Mouse (Mus musculus) liver, postnatal 0 days (tissue): ENCODE data around the gene Gm49366. TPM values are rescaled to one million over a fixed set of nuclear protein-coding genes. Genes with fewer than 3 reads are reported as not detected.

ENCODE experiments used
- ATAC-seq: fragments of 200-750 bp; cut with Nextera tagmentation; 2 replicates; pipeline ENCODE4 v1.8.0; 2017; ENCODE audit warnings: mild to moderate bottlenecking, moderate library complexity
- DNase-seq: peaks from one replicate; pipeline ENCODE4 v3.0.0-alpha.2; 2016
- H3K27ac ChIP-seq: fragments of 300-500 bp; sonication (generic); 2 replicates; pipeline ENCODE4 v1.5.1; 2014; ENCODE audit warnings: antibody characterized with exemption, moderate library complexity, mild to moderate bottlenecking, low read depth
- H3K27me3 ChIP-seq: fragments of 300-500 bp; sonication (generic); 2 replicates; pipeline ENCODE4 v1.6.1; 2014; ENCODE audit warnings: low read length, control low read depth, mixed read lengths; ENCODE audit not compliant: insufficient read depth
- H3K36me3 ChIP-seq: fragments of 300-500 bp; sonication (generic); replicated peaks from 2 replicates; pipeline ENCODE4 v1.6.1; 2014; ENCODE audit warnings: mild to moderate bottlenecking, control low read depth, low read length, moderate library complexity, mixed read lengths; ENCODE audit not compliant: insufficient read depth
- H3K4me1 ChIP-seq: fragments of 300-500 bp; sonication (generic); 2 replicates; pipeline ENCODE4 v1.6.1; 2014; ENCODE audit warnings: antibody characterized with exemption, mild to moderate bottlenecking, control low read depth; ENCODE audit not compliant: insufficient read depth
- H3K4me2 ChIP-seq: fragments of 300-500 bp; sonication (generic); 2 replicates; pipeline ENCODE4 v1.6.1; 2014; ENCODE audit warnings: low read depth, mild to moderate bottlenecking, low read length, moderate library complexity, mixed read lengths
- H3K4me3 ChIP-seq: fragments of 300-500 bp; sonication (generic); 2 replicates; pipeline ENCODE4 v1.5.1; 2014; ENCODE audit warnings: low read depth, low read length
- H3K9ac ChIP-seq: fragments of 300-500 bp; sonication (generic); replicated peaks from 2 replicates; pipeline ENCODE4 v1.6.1; 2014; ENCODE audit warnings: mild to moderate bottlenecking, moderate library complexity
- H3K9me3 ChIP-seq: fragments of 300-500 bp; sonication (generic); 2 replicates; pipeline ENCODE4 v1.6.1; 2016; ENCODE audit warnings: mild to moderate bottlenecking, control low read depth, low read length, mixed read lengths
- CTCF ChIP-seq: sonication (generic); IDR thresholded peaks from 2 replicates; pipeline ENCODE4 v1.5.1; 2016; ENCODE audit warnings: antibody characterized with exemption, low read depth
- EP300 ChIP-seq: IDR thresholded peaks from 2 replicates; pipeline ENCODE4 v1.6.1; 2016; ENCODE audit warnings: antibody characterized with exemption, low read depth, mild to moderate bottlenecking
- WGBS: fragments of 180-500 bp; shearing (Covaris S2); extraction: QIAGEN DNeasy Blood & Tissue Kit; methylation state at CpG from one replicate; pipeline ENCODE4 v1.1.7; 2014; ENCODE audit not compliant: insufficient replicate concordance; 5-methylcytosine and 5-hydroxymethylcytosine counted together
- polyA plus RNA-seq: library from polyadenylated mRNA; unstranded; fragments of >200 nt; fragmentation: Nextera tagmentation; extraction: Ambion mirVana; gene quantifications from 2 replicates; pipeline ENCODE4 v1.2.1, GENCODE M21; 2015

Gene Gm49366
- polyA plus RNA-seq, 1 experiment from 2014 or later, result not detected

DNA sequence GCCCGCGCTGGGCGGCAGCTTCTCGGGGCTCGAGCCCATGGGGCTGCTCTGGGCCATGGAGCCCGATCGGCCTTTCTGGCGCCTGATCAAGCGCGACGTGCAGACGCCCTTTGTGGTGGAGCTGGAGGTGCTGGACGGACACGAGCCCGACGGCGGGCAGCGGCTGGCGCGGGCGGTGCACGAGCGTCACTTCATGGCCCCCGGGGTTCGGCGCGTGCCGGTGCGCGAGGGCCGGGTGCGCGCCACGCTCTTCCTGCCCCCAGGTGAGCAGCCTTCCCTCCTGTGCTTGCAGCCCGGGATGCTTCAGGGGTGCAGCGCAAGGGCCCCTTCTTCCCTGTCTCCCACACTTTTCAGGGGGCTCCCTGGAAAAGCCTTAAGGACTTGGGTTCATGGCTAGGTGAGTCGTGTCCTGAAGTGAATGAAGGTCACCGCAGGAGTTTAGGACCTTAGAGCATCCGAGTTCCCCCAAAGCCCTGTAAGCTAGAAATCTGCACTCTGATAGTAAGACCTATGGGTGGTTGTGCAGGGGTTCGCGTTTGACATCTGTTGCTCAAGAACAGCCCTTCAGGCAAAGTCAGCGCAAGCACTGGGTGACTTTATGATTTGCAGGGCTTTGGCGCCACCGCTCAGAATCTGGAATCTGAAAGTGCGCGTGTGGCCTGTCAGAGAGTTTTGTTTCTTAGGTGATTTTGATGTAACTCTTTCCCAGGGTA, 15.1 kb downstream of the Gm49366 start:
- DNase-seq, result peak; percentile 50
- Histone ChIP-seq H3K27me3 (peaks cover 15% of the 10 kb centered on the region; the same call in 1 of the 2 replicates), H3K27ac (peak overlapping the region; percentile 55; the same call in 1 of the 2 replicates), H3K4me3 (peak overlapping the region; percentile 45), H3K36me3 (no peaks in the 10 kb centered on the region), H3K9me3 (no peaks in the 10 kb centered on the region), H3K4me1 (0 out of 2 replicates have a peak, but pooled peaks cover 4% of the 10 kb centered on the region), H3K4me2 (peak overlapping the region; percentile 65), H3K9ac (peak overlapping the region; percentile 60)
- TF ChIP-seq CTCF, result peak; percentile 34; the same call in 1 of the 2 replicates
- no peak for TF ChIP-seq EP300
- peak; percentile 35 for ATAC-seq
- 5% methylated on average over 28 of the region's 46 CpGs for WGBS

DNA sequence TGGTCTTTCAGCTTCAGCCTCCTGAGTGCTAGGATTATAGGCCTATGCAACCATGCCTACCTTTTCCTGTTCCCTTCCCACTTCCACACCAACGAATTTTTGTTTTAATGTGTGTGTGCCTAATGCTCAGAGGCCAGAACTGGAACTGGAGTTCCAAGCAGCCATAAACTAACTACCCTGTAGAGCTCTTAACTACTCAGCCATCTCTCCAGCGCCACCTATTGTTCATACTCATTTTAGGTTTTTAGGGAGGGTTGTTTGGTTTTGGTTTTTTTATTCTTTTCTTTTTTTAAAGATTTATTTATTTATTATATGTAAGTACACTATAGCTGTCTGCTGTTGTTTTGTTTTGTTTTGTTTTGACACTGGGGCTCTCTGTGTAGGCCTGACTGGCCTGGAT, 22.2 kb downstream of the Gm49366 start:
- Histone ChIP-seq H3K27me3 (0 out of 2 replicates have a peak, but pooled peaks cover 2% of the 10 kb centered on the region), H3K27ac (no peak overlapping the region), H3K4me2 (no peak overlapping the region), H3K36me3 (no peaks in the 10 kb centered on the region), H3K9me3 (no peaks in the 10 kb centered on the region), H3K9ac (no peak overlapping the region), H3K4me1 (no peaks in the 10 kb centered on the region), H3K4me3 (no peak overlapping the region)
- ATAC-seq (no peak), DNase-seq (peak; percentile 15)
- peak; percentile 73 for TF ChIP-seq CTCF
- TF ChIP-seq EP300, result no peak
- 15% methylated on average over 2 of the region's 2 CpGs for WGBS

DNA sequence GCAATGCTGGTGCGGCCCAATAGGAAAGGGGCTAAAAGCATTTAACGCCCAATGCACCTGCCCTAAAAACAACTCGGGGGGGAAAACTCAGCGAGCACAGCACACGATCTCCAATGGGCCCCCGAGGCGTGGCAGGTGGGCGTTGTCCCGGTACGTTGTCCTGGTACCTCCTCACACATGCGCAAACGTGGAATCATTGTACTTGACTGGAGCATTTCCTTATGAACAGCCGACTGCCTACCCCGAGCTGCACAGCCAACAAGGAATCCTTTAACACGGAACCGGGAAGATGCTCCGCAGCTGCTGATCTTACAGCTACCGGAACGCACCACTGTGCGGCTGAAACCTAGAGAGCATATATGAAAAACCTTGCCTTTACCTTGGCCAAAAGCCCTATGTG, 23.6 kb downstream of the Gm49366 start:
- no peak overlapping the region for H3K9ac ChIP-seq
- ATAC-seq, result no peak
- no peaks in the 10 kb centered on the region for H3K36me3 ChIP-seq
- no peak overlapping the region for H3K4me2 ChIP-seq
- no peak for DNase-seq
- WGBS, result 92% methylated on average over 20 of the region's 20 CpGs
- no peaks in the 10 kb centered on the region for H3K4me1 ChIP-seq
- H3K27me3 ChIP-seq, result 0 out of 2 replicates have a peak, but pooled peaks cover 2% of the 10 kb centered on the region
- H3K9me3 ChIP-seq, result no peaks in the 10 kb centered on the region
- H3K4me3 ChIP-seq, result no peak overlapping the region
- TF ChIP-seq CTCF, result no peak
- no peak for TF ChIP-seq EP300
- no peak overlapping the region for H3K27ac ChIP-seq

DNA sequence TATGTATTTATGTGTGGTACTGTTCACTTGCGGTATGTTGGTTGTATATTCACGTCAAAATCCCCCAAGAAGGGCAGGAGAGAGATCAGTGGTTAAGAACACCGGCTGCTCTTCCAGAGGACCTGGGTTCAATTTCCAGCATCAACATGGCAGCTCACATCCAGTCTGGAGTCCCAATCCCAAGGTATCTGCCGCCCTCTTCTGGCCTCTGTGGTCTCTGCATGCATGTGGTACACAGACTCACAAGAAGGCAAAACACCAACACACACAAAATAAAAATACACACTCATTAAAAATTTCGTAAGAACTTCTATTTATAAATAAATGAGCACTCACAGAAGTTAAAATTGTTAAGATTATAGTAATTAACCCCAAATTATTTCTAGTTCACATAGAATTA, 24.5 kb downstream of the Gm49366 start:
- Histone ChIP-seq H3K4me2 (no peak overlapping the region), H3K36me3 (no peaks in the 10 kb centered on the region), H3K4me3 (no peak overlapping the region), H3K27me3 (0 out of 2 replicates have a peak, but pooled peaks cover 2% of the 10 kb centered on the region), H3K9me3 (no peaks in the 10 kb centered on the region), H3K27ac (no peak overlapping the region), H3K4me1 (no peaks in the 10 kb centered on the region), H3K9ac (no peak overlapping the region)
- no peak for DNase-seq
- no peak for ATAC-seq
- WGBS, result 61% methylated on average over 5 of the region's 5 CpGs
- peak; percentile 56 for TF ChIP-seq CTCF
- TF ChIP-seq EP300, result no peak

DNA sequence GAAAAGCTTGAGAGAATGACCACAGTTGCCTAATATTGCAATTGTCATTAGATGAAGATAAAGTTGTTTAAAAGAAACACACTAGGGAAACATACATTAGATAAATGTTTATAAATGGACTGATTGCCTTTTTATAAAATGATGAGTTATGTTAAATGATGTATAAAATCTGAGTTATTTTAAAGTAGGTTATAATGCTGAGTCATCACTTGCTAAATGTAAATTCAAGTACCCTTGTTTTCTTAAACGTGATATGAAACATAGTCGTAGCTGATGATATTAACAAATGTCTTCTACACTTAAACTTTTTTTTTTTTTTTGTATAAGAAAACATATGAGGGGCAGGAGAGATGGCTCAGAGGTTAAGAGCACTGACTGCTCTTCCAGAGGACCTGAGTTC, 25.1 kb downstream of the Gm49366 start:
- TF ChIP-seq CTCF, result no peak
- no peak overlapping the region for H3K4me2 ChIP-seq
- WGBS, result 60% methylated on average over 2 of the region's 2 CpGs
- H3K4me1 ChIP-seq, result no peaks in the 10 kb centered on the region
- no peak for ATAC-seq
- H3K9me3 ChIP-seq, result no peaks in the 10 kb centered on the region
- H3K27me3 ChIP-seq, result peaks cover 8% of the 10 kb centered on the region
- H3K4me3 ChIP-seq, result no peak overlapping the region
- DNase-seq, result no peak
- H3K36me3 ChIP-seq, result no peaks in the 10 kb centered on the region
- no peak overlapping the region for H3K9ac ChIP-seq
- no peak overlapping the region for H3K27ac ChIP-seq

DNA sequence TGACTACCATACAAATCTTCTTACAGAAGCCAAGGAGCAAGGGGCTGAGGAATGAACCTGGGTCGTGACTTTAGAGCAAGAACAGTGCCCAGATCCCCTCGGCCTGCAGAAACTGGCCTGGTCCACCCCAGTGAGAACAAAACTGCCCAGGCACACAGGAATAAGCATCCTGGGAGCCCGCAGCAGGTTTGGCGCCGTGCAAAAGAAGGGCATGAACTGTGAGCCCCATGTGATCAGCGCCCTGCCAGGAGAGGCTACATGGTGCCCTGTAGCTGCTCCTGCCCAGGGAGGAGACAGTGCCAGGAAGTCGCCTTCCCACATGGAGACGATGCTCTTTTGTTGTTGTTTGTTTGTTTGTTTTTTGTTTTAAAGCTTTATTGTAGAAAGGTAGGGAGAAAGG, 25.9 kb downstream of the Gm49366 start:
- TF ChIP-seq CTCF, result no peak
- TF ChIP-seq EP300, result no peak
- H3K9me3 ChIP-seq, result no peaks in the 10 kb centered on the region
- H3K27ac ChIP-seq, result no peak overlapping the region
- H3K4me3 ChIP-seq, result no peak overlapping the region
- peaks cover 16% of the 10 kb centered on the region for H3K27me3 ChIP-seq
- no peaks in the 10 kb centered on the region; the same call in 1 of the 2 replicates for H3K4me1 ChIP-seq
- WGBS, result 70% methylated on average over 8 of the region's 8 CpGs
- DNase-seq (no peak), ATAC-seq (no peak)
- H3K4me2 ChIP-seq, result no peak overlapping the region
- no peak overlapping the region for H3K9ac ChIP-seq
- H3K36me3 ChIP-seq, result no peaks in the 10 kb centered on the region
